Mouse (Mus musculus): ENCODE measurements around the gene Wnk2. TPM values are rescaled to one million over a fixed set of nuclear protein-coding genes. Genes with fewer than 3 reads are reported as not detected.
"Not testable (repeated sequence)": the region's sequence is repeated elsewhere in the genome, so short reads cannot be mapped to it uniquely, and the experiment has no call there.

The Wnk2 gene
- polyA plus RNA-seq, 1 experiment, result not detected

DNA sequence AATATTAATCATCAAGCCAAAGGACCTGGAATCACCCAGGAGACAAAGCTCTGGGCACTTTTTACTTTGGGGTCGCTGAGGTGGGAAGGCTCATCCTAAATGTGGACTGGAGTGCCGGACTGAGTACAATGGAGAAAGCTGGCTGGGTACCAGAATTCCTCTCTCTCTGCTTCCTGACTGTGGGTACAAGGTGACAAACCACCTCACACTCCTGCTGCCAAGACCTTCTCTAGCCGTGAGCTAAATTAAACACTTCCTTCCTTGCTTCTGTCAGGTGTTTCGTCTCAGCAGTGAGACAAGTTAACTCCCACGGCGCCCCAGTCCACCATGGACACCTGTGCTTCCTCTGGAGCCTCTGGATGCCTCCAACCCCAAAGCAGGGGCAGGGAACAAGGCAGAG is 77.8 kb downstream of the Wnk2 start:
- H3K4me3 ChIP-seq (ENCODE audit: insufficient read depth, low read length), result no peak overlapping the region
- TF ChIP-seq POLR2A (IDR thresholded peaks at IDR 0.05; ENCODE audit: borderline replicate concordance, low read depth, low read length), result no peak
- TF ChIP-seq CTCF (IDR thresholded peaks at IDR 0.05; ENCODE audit: low read depth, low read length), result no peak
- H3K4me1 ChIP-seq (ENCODE audit: control insufficient read depth, insufficient read depth, low read length), result no peaks in the 10 kb centered on the region
- H3K27ac ChIP-seq (ENCODE audit: insufficient read depth, low read depth, low read length), result no peak overlapping the region

DNA sequence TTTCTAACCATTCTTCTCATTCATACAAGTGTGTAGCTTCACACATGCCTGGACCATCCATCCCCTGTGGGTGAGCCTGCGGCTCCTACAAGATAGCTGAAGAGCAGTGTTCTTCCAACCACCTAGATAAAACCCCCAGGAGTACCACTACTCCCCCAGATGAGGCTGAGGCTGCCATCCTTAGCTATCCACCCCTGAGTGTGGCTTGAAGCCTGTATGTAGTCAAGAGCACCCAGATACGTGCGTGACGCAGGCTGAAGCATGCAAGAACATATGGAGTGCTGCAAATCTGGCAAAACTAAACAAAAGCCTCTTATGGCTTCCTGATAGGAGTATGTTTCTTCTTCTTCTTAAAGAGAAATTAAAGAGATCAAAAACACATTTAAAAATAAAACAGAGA is 78.4 kb downstream of the Wnk2 start:
- TF ChIP-seq POLR2A (IDR thresholded peaks at IDR 0.05; ENCODE audit: borderline replicate concordance, low read depth, low read length) (no peak), CTCF (IDR thresholded peaks at IDR 0.05; ENCODE audit: low read depth, low read length) (no peak)
- Histone ChIP-seq H3K4me3 (ENCODE audit: insufficient read depth, low read length) (no peak overlapping the region), H3K27ac (ENCODE audit: insufficient read depth, low read depth, low read length) (no peak overlapping the region), H3K4me1 (ENCODE audit: control insufficient read depth, insufficient read depth, low read length) (no peaks in the 10 kb centered on the region)

DNA sequence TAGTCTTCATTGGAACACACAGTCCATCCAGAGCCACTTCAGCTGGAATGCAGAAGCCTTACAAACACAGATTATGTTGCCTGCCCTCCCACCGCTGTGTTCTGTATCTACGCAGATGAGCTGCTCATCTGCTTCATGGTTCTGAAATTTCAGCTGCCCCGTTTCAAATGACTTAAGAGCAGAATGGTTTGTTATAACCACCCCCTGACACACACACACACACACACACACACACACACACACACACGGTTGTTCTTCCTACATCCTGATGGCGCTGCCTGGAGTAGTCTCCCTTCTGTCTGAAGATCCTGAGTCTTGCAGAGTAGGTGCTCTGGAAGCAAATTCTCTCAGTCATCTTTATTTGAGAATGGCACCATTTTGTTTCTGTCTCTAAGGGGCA is 83.6 kb downstream of the Wnk2 start:
- TF ChIP-seq CTCF (IDR thresholded peaks at IDR 0.05; ENCODE audit: low read depth, low read length), result no peak
- no peak for TF ChIP-seq POLR2A (IDR thresholded peaks at IDR 0.05; ENCODE audit: borderline replicate concordance, low read depth, low read length)
- Histone ChIP-seq H3K4me3 (ENCODE audit: insufficient read depth, low read length) (no peak overlapping the region), H3K27ac (ENCODE audit: insufficient read depth, low read depth, low read length) (no peak overlapping the region), H3K4me1 (ENCODE audit: control insufficient read depth, insufficient read depth, low read length) (no peaks in the 10 kb centered on the region)

DNA sequence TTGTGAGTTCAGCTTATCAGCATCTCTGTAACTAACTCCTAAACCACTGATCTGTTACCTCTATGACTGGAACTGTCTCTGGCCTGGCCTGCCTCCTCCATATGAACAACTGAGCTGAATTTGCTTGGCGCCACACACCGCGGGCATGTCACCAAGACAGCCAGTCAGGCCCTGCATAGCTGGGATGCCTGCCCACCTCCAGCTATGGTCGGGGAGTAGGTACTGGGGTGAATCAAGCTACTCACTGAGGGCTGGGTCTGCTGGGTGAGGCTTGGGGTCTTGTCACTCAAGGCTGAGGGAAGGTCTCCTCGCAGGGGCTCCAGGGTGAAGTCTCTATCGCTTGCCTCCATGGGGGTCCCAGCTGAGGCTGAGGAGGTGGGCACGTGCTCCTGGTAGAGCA is 87.4 kb downstream of the Wnk2 start:
- no peaks in the 10 kb centered on the region for H3K4me1 ChIP-seq (ENCODE audit: control insufficient read depth, insufficient read depth, low read length)
- TF ChIP-seq POLR2A (IDR thresholded peaks at IDR 0.05; ENCODE audit: borderline replicate concordance, low read depth, low read length), result no peak
- TF ChIP-seq CTCF (IDR thresholded peaks at IDR 0.05; ENCODE audit: low read depth, low read length), result no peak
- H3K27ac ChIP-seq (ENCODE audit: insufficient read depth, low read depth, low read length), result no peak overlapping the region
- H3K4me3 ChIP-seq (ENCODE audit: insufficient read depth, low read length), result no peak overlapping the region

DNA sequence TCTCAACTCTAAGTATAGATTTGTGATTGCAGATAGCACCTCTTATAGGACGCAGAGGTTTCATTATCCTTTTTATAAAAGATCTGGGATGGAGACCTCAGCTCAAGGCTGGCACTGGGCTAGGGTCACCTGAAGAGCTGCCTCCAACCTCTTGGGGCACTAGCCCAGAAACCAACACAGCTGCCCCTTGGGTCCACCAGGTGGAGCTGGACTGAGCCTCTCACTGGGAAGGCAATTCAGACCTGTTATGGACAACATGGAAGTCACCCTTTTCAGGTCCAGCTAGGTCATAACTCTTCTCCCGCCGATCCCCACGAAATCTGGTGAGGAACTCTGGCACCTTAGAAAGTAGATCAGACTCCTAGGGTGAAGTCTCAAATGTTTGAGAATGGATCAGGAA is 89.3 kb downstream of the Wnk2 start:
- H3K4me3 ChIP-seq (ENCODE audit: insufficient read depth, low read length), result no peak overlapping the region
- no peak overlapping the region for H3K27ac ChIP-seq (ENCODE audit: insufficient read depth, low read depth, low read length)
- no peaks in the 10 kb centered on the region for H3K4me1 ChIP-seq (ENCODE audit: control insufficient read depth, insufficient read depth, low read length)
- TF ChIP-seq POLR2A (IDR thresholded peaks at IDR 0.05; ENCODE audit: borderline replicate concordance, low read depth, low read length) (no peak), CTCF (IDR thresholded peaks at IDR 0.05; ENCODE audit: low read depth, low read length) (peak; percentile 42; the same call in 1 of the 2 replicates)

DNA sequence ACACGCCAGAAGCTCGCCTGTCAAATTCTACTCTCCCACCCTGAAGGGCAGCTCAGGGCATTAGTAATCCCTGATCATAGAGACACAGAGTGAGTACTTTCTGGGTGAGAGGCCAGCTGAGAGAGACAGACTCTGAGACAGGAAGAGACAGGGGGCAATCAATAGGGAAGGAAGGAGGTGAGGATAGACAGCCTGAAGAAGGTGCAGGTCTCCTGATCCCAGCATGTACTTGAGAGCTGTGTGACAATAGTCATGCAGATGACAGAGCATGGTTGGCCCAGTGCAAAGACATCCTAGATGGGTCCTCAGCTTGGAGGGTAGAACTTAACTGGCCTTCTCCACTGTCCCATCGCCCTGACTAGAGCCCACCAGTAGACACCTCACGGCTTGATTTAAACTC is 91.5 kb downstream of the Wnk2 start:
- Histone ChIP-seq H3K4me1 (ENCODE audit: control insufficient read depth, insufficient read depth, low read length) (no peaks in the 10 kb centered on the region), H3K4me3 (ENCODE audit: insufficient read depth, low read length) (no peak overlapping the region), H3K27ac (ENCODE audit: insufficient read depth, low read depth, low read length) (no peak overlapping the region)
- no peak for TF ChIP-seq POLR2A (IDR thresholded peaks at IDR 0.05; ENCODE audit: borderline replicate concordance, low read depth, low read length)
- TF ChIP-seq CTCF (IDR thresholded peaks at IDR 0.05; ENCODE audit: low read depth, low read length), result no peak

DNA sequence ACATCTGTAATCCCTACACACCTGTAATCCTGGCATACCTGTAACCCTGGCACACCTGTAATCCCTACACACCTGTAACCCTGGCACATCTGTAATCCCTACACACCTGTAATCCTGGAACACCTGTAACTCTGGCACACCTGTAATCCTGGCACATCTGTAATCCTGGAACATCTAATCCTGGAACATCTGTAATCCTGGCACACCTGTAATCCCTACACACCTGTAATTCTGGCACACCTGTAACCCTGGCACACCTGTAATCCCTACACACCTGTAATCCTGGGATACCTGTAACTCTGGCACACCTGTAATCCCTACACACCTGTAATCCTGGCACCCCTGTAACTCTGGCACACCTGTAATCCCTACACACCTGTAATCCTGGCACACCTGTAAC is 93.1 kb downstream of the Wnk2 start:
- not testable (repeated sequence) for H3K4me3 ChIP-seq (ENCODE audit: insufficient read depth, low read length); H3K4me1 ChIP-seq (ENCODE audit: control insufficient read depth, insufficient read depth, low read length)

DNA sequence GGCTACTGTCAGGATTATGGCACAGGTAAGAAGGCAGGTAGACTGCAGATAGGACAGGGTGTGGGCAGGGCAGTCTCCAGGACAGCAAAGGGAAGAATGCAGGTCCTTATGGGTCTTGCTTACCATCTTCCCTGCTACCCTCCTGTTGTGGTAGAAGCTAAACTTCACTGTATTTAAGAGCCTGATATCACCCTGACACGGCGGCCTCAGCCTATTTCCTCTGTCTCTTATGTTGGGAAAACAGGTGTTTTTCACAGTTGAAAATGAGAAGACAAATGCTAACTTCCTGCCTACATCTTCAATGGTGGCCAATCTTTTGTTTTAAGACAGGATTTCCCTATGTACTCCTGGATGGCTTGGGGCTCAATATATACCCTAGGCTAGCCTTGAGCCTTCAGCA is 94.5 kb downstream of the Wnk2 start:
- H3K4me3 ChIP-seq (ENCODE audit: insufficient read depth, low read length), result no peak overlapping the region
- TF ChIP-seq POLR2A (IDR thresholded peaks at IDR 0.05; ENCODE audit: borderline replicate concordance, low read depth, low read length) (no peak), CTCF (IDR thresholded peaks at IDR 0.05; ENCODE audit: low read depth, low read length) (no peak)
- no peak overlapping the region for H3K27ac ChIP-seq (ENCODE audit: insufficient read depth, low read depth, low read length)

More for the DNA sequence above, 93.1 kb downstream of the Wnk2 start:
- not testable (repeated sequence) for H3K27ac ChIP-seq (ENCODE audit: insufficient read depth, low read depth, low read length)

DNA sequence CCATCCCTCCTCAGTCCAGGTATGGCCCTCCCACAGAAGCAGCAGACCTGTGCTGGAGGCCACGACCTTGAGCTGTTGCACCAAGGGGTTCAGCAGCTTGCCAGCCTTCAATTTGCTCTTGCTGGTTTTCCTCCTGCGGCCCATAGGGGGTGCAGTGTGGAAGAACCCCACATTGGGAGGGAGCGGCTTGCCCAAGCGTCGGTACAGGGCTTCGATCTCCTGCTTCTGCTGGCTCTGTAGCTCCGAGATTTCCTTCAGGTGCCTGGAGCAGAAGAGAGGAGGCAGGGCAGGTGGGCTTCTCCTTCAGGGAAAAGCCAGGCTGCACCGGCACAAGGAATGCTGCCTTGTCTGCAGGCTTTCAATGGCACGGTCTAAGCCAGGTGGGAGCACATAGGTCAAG is 95.3 kb downstream of the Wnk2 start:
- Histone ChIP-seq H3K4me1 (ENCODE audit: control insufficient read depth, insufficient read depth, low read length) (no peaks in the 10 kb centered on the region), H3K27ac (ENCODE audit: insufficient read depth, low read depth, low read length) (no peak overlapping the region), H3K4me3 (ENCODE audit: insufficient read depth, low read length) (no peak overlapping the region)
- no peak for TF ChIP-seq POLR2A (IDR thresholded peaks at IDR 0.05; ENCODE audit: borderline replicate concordance, low read depth, low read length)
- peak; percentile 36; the same call in 1 of the 2 replicates for TF ChIP-seq CTCF (IDR thresholded peaks at IDR 0.05; ENCODE audit: low read depth, low read length)

More for the DNA sequence above, 94.5 kb downstream of the Wnk2 start:
- no peaks in the 10 kb centered on the region for H3K4me1 ChIP-seq (ENCODE audit: control insufficient read depth, insufficient read depth, low read length)

DNA sequence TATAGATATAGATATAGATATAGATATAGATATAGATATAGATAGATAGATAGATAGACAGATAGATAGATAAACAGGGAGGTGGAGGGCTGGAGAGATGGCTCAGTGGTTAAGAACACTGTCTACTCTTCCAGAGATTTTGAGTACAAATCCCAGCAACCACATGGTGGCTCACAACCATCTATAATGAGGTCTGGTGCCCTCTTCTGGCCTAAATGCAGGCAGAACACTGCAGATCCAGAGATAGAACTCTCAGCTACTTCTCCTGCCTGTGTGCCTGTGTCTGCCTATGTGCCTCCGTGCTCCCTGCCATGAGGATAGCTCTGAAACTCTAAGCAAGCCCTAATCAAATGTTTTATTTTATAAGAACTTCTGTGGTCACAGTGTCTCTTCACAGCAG is 100.4 kb downstream of the Wnk2 start:
- Histone ChIP-seq H3K27ac (ENCODE audit: insufficient read depth, low read depth, low read length) (no peak overlapping the region), H3K4me3 (ENCODE audit: insufficient read depth, low read length) (no peak overlapping the region)
- no peak for TF ChIP-seq CTCF (IDR thresholded peaks at IDR 0.05; ENCODE audit: low read depth, low read length)
- TF ChIP-seq POLR2A (IDR thresholded peaks at IDR 0.05; ENCODE audit: borderline replicate concordance, low read depth, low read length), result no peak

DNA sequence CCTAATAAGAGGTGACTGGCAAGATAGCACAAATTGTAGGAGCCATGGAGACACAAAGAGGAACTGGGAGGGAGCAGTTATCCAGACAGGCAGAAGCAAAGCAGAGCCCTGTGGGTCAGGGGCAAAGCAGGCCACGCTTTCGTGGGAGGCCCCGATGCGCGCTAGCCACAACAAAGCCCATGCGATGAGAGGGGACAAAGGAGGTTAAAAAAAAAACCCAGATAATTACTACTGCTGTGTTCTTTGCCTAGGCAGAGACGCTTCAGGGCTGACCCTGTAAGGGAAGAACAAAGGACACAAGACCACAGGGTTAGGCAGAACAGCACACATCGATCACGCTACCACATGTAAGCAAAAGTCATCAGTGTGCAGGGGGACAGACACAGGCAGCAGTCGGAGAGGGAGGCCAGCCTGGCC is 103.7 kb downstream of the Wnk2 start:
- H3K27ac ChIP-seq (ENCODE audit: insufficient read depth, low read depth, low read length), result no peak overlapping the region
- H3K4me1 ChIP-seq (ENCODE audit: control insufficient read depth, insufficient read depth, low read length), result no peaks in the 10 kb centered on the region
- TF ChIP-seq POLR2A (IDR thresholded peaks at IDR 0.05; ENCODE audit: borderline replicate concordance, low read depth, low read length) (no peak), CTCF (IDR thresholded peaks at IDR 0.05; ENCODE audit: low read depth, low read length) (no peak)
- H3K4me3 ChIP-seq (ENCODE audit: insufficient read depth, low read length), result no peak overlapping the region

More for the DNA sequence above, 100.4 kb downstream of the Wnk2 start:
- no peaks in the 10 kb centered on the region for H3K4me1 ChIP-seq (ENCODE audit: control insufficient read depth, insufficient read depth, low read length)

Data from bone marrow macrophage, adult 2 months (primary cell).